Comparison of ENCODE assay signal across 9 mouse cellular contexts in the genomic region with DNA sequence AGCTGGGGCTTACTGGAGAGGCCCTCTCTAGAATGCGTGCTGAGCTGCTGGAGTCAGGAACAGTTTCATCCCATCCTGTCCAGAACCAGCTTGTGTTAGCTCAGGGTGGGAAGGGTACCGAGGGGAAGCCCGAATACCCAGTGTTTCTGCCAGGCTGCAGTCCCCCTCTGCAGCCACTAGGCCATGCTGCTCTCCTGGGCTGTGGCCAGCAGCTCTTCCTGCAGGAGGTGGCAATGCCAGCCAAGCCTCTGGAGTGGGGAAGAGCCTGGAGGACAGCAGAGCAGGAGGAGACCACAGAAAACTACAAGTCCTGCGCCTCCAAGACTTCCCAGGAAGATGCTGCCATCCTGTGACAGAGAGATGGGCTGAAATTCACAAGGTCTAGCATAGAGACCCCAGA.
A peak's percentile ranks its signal among the peaks of the same experiment; 100 is the strongest.
DNase-seq lines count a peak whose midpoint lies in the region; ATAC-seq and TF ChIP-seq lines count a peak whose summit lies in the region.
"Had no signal": no experiment of that assay in that cellular context is flagged by ENCODE, and none has a peak within 500 bp of the region (broad histone marks: within the 10 kb centered on the region; RNA-seq: fewer than 3 reads in every experiment).

No protein-coding gene starts in this region.

- H3K9ac ChIP-seq in forebrain, postnatal 0 days: no peak overlapping the region

- 38% methylated on average over 4 of the region's 4 CpGs for WGBS in forebrain, postnatal 0 days
- 47% methylated on average over 4 of the region's 4 CpGs for WGBS in thymus, adult 2 months

- H3K36me3 ChIP-seq in forebrain, postnatal 0 days (ENCODE audit: insufficient read depth): no peaks in the 10 kb centered on the region
- H3K36me3 ChIP-seq in thymus, adult 2 months (ENCODE audit: control insufficient read depth, insufficient read depth, low read length): no peaks in the 10 kb centered on the region
- H3K36me3 ChIP-seq: G1E had no signal

- H3K4me3 ChIP-seq in forebrain, postnatal 0 days (ENCODE audit: low read depth, low read length): no peak overlapping the region
- H3K4me3 ChIP-seq in left cerebral cortex, adult 2 months: no peak overlapping the region
- H3K4me3 ChIP-seq in thymus, adult 2 months (ENCODE audit: control insufficient read depth, insufficient read depth, low read length): no peak overlapping the region

- DNase-seq in gastrocnemius, postnatal 10 days: peak; percentile 42
- DNase-seq in gastrocnemius, adult 8-10 months (ENCODE audit: low spot score in 2 of 2): no peak
- peak; percentile 25 for DNase-seq in 416B (ENCODE audit: low read depth)
- DNase-seq in cerebellum, adult 11 months: peak; percentile 21
- DNase-seq in forebrain, postnatal 0 days: peak; percentile 68
- DNase-seq in left cerebral cortex, adult 2 months (ENCODE audit: extremely low spot score in 1 of 2, low spot score in 2 of 2): peak in 1 of 2 experiments; percentile 33
- DNase-seq in retina, embryonic 14.5 days (ENCODE audit: low spot score): peak; percentile 58
- no peak for DNase-seq in thymus, adult 2 months

- H3K27me3 ChIP-seq in forebrain, postnatal 0 days (ENCODE audit: insufficient read depth, low read length): no peaks in the 10 kb centered on the region
- H3K27me3 ChIP-seq in thymus, adult 2 months (ENCODE audit: control insufficient read depth, insufficient read depth, low read length): no peaks in the 10 kb centered on the region

- no peak overlapping the region for H3K4me2 ChIP-seq in forebrain, postnatal 0 days (ENCODE audit: low read depth)

- intact Hi-C loops in left cerebral cortex, adult 2 months (cut with DNase I): loop anchor here (5.0 kb wide), 1 partner anchor 156 kb away; no protein-coding TSS in a partner anchor

- H3K9me3 ChIP-seq in forebrain, postnatal 0 days (ENCODE audit: low read length): no peaks in the 10 kb centered on the region
- H3K9me3 ChIP-seq: G1E had no signal

- ATAC-seq in forebrain, postnatal 0 days: peak; percentile 63; the same call in 1 of the 2 replicates

- TF ChIP-seq CTCF in forebrain, postnatal 0 days (IDR thresholded peaks at IDR 0.05; ENCODE audit: low read depth): peak; percentile 78
- TF ChIP-seq CTCF in left cerebral cortex, adult 2 months (IDR thresholded peaks at IDR 0.05): peak; percentile 81
- no peak for TF ChIP-seq CTCF in thymus, adult 2 months (IDR thresholded peaks at IDR 0.05; ENCODE audit: borderline replicate concordance, control insufficient read depth, extremely low read depth, insufficient read depth, low read length, poor library complexity)

- no peak for TF ChIP-seq POLR2A in thymus, adult 2 months (IDR thresholded peaks at IDR 0.05; ENCODE audit: control insufficient read depth, extremely low read depth, insufficient read depth, low read length, poor library complexity)

- H3K27ac ChIP-seq in forebrain, postnatal 0 days (ENCODE audit: low read depth, low read length): no peak overlapping the region
- H3K27ac ChIP-seq in left cerebral cortex, adult 2 months: no peak overlapping the region
- no peak overlapping the region for H3K27ac ChIP-seq in thymus, adult 2 months (ENCODE audit: control insufficient read depth, insufficient read depth, low read length)

- H3K4me1 ChIP-seq in forebrain, postnatal 0 days (ENCODE audit: insufficient read depth): no peaks in the 10 kb centered on the region
- no peaks in the 10 kb centered on the region for H3K4me1 ChIP-seq in thymus, adult 2 months (replicated peaks; ENCODE audit: control insufficient read depth, insufficient read depth, low read length)

Comparison
In these comparisons a context has a peak if more than half of its experiments do, and no peak if none do; other contexts are left out.
1. DNase-seq: peak in gastrocnemius, postnatal 10 days (single experiment), 416B (single experiment), cerebellum, adult 11 months (single experiment), forebrain, postnatal 0 days (single experiment) and retina, embryonic 14.5 days (single experiment); none in gastrocnemius, adult 8-10 months (0 of 2) and thymus, adult 2 months (single experiment).